Mouse (Mus musculus) hindbrain, embryonic 11.5 days (tissue): ENCODE results near the gene Kcmf1. TPM values are rescaled to one million over a fixed set of nuclear protein-coding genes. Genes with fewer than 3 reads are reported as not detected.

Experiments used
- ATAC-seq: fragments of 200-750 bp; cut with Nextera tagmentation; 2 replicates; pipeline ENCODE4 v1.8.0; 2017; ENCODE audit warnings: mild to moderate bottlenecking, moderate TSS enrichment, moderate library complexity; ENCODE audit not compliant: low FRiP score
- DNase-seq: peaks from one replicate; pipeline ENCODE4 v3.0.0-alpha.2; 2015; ENCODE audit warnings: low spot score
- H3K27ac ChIP-seq: fragments of 300-500 bp; sonication (generic); 2 replicates; pipeline ENCODE4 v1.5.1; 2014; ENCODE audit warnings: mild to moderate bottlenecking, low read depth, low read length
- H3K27me3 ChIP-seq: fragments of 300-500 bp; sonication (generic); 2 replicates; pipeline ENCODE4 v1.6.1; 2014; ENCODE audit warnings: mild to moderate bottlenecking, low read length, moderate library complexity, mixed read lengths; ENCODE audit not compliant: control insufficient read depth, insufficient read depth
- H3K36me3 ChIP-seq: fragments of 300-500 bp; sonication (generic); 2 replicates; pipeline ENCODE4 v1.6.1; 2014; ENCODE audit warnings: mild to moderate bottlenecking, low read length, moderate library complexity, mixed read lengths; ENCODE audit not compliant: control insufficient read depth, insufficient read depth
- H3K4me1 ChIP-seq: fragments of 300-500 bp; sonication (generic); replicated peaks from 2 replicates; pipeline ENCODE4 v1.6.1; 2014; ENCODE audit warnings: low read length, mixed read lengths; ENCODE audit not compliant: control insufficient read depth, insufficient read depth
- H3K4me2 ChIP-seq: fragments of 300-500 bp; sonication (generic); replicated peaks from 2 replicates; pipeline ENCODE4 v1.6.1; 2014; ENCODE audit warnings: mild to moderate bottlenecking, low read depth, low read length
- H3K4me3 ChIP-seq: fragments of 300-500 bp; sonication (generic); 2 replicates; pipeline ENCODE4 v1.5.1; 2014; ENCODE audit warnings: low read depth, low read length
- H3K9ac ChIP-seq: fragments of 300-500 bp; sonication (generic); 2 replicates; pipeline ENCODE4 v1.6.1; 2014; ENCODE audit warnings: low read depth, low read length
- H3K9me3 ChIP-seq: fragments of 300-500 bp; sonication (generic); 2 replicates; pipeline ENCODE4 v1.6.1; 2016; ENCODE audit warnings: low read length; ENCODE audit not compliant: control insufficient read depth
- WGBS: fragments of 180-500 bp; shearing (Covaris S2); extraction: QIAGEN DNeasy Blood & Tissue Kit; methylation state at CpG from one replicate; pipeline ENCODE4 v1.1.7; 2014; 5-methylcytosine and 5-hydroxymethylcytosine counted together
- polyA plus RNA-seq: library from polyadenylated mRNA; unstranded; fragments of >200 nt; fragmentation: Nextera tagmentation; extraction: Ambion mirVana; gene quantifications from 2 replicates; pipeline ENCODE4 v1.2.1, GENCODE M21; 2014

Kcmf1 gene
- polyA plus RNA-seq, 1 experiment from 2014 or later, result 35.3 TPM

DNA sequence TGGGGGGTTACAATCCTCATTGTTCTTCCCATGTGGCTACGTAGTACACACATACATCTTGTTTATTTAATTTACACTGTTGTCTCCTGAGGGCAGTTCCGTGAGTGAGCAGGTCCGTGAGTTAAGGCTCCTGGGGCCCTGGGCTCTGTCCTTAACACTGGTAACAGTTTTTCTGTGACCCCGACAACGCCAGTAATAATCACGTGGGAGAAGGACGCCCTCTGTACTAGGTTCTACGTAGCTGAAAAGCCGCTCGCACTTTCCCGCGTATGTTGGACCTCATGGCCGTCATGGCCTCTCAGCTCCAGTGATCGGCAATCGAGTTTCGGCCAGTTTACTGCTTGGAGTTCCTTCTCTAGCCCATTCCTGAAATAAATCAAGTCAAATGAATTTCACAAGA, 104.3 kb downstream of the Kcmf1 start:
- Histone ChIP-seq H3K9me3 (no peaks in the 10 kb centered on the region), H3K9ac (no peak overlapping the region), H3K27ac (no peak overlapping the region), H3K4me3 (no peak overlapping the region), H3K27me3 (no peaks in the 10 kb centered on the region), H3K36me3 (no peaks in the 10 kb centered on the region), H3K4me1 (no peaks in the 10 kb centered on the region), H3K4me2 (no peak overlapping the region)
- 51% methylated on average over 16 of the region's 16 CpGs for WGBS
- ATAC-seq (no peak), DNase-seq (no peak)

DNA sequence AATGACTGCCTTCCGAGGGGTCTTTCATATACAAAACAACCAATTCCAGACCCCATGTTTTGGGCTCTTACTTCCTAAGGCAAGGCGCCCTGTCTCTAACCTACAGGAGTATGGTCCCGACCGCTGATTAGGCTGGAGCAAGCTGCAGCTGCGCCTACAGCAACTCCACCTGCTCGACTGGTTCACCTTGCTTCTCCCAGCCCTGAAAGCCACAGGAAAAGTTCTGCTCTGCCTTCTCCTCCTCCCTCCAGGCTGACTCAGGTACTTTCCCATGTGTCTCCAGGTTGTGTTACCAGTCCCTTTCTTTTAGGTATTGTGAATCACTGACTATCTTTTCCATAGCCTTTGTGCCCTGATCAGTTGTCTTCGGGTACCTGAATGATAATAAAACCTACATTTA, 104.9 kb downstream of the Kcmf1 start:
- Histone ChIP-seq H3K27me3 (no peaks in the 10 kb centered on the region), H3K4me3 (no peak overlapping the region), H3K9me3 (no peaks in the 10 kb centered on the region), H3K9ac (no peak overlapping the region), H3K4me2 (no peak overlapping the region), H3K36me3 (no peaks in the 10 kb centered on the region), H3K4me1 (no peaks in the 10 kb centered on the region), H3K27ac (no peak overlapping the region)
- 50% methylated on average over 7 of the region's 7 CpGs for WGBS
- ATAC-seq (no peak), DNase-seq (no peak)

DNA sequence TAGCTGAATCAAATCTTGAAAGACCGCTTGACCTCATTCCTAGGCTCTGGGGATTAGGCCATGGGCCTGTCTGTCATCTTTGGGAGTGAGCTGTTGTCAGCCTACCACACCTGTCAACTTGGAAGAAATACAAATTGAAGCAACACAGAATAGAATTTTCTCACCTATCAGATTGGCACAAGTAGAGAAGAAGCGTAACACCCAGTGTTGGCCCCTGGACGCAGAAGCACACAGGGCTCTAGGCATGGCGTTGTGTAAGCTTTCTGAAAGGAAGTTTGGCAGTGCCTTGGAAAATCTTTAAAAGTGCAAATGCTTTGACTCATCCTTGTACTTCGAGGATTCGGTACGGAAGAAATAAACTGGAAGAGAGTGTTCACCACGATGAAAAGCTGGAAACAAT, 107.1 kb downstream of the Kcmf1 start:
- Histone ChIP-seq H3K4me3 (no peak overlapping the region), H3K9me3 (no peaks in the 10 kb centered on the region), H3K27ac (no peak overlapping the region), H3K4me1 (no peaks in the 10 kb centered on the region; the same call in 1 of the 2 replicates), H3K27me3 (no peaks in the 10 kb centered on the region), H3K36me3 (no peaks in the 10 kb centered on the region), H3K9ac (no peak overlapping the region), H3K4me2 (no peak overlapping the region)
- ATAC-seq (no peak), DNase-seq (no peak)
- 93% methylated on average over 8 of the region's 8 CpGs for WGBS

Other genes starting within 250 kb of the Kcmf1 start
- 15.2 and 17.0 TPM in 2 replicates for gene Tcf7l1, start 110.7 kb downstream of the Kcmf1 start, polyA plus RNA-seq
- 3,882 and 4,064 TPM in 2 replicates for gene Tmsb10, start 58.8 kb upstream of the Kcmf1 start, polyA plus RNA-seq